Mouse (Mus musculus) erythroblast, embryonic 14.5 days (primary cell): ENCODE measurements around the gene Gm49340.

Experiments used
- GATA1 ChIP-seq: IDR thresholded peaks from 2 replicates; pipeline ENCODE4 v1.6.1; 2012; ENCODE audit warnings: low read length, inconsistent platforms, mixed read lengths
- TAL1 ChIP-seq: IDR thresholded peaks from 3 replicates; pipeline ENCODE4 v1.6.1; 2012; ENCODE audit warnings: low read length, inconsistent platforms, mixed read lengths

- no peak for TF ChIP-seq GATA1
- TF ChIP-seq TAL1, result no peak
These were observed at the start of gene Gm49340, which contains the start of the genes Aspa and Spata22 for GRCm38 (mm10) chr11:73329442-73329841.
